Mouse (Mus musculus) midbrain, embryonic 12.5 days (tissue): ENCODE measurements around the gene Gm20736. TPM values are rescaled to one million over a fixed set of nuclear protein-coding genes. Genes with fewer than 3 reads are reported as not detected.
"Not testable (repeated sequence)": the region's sequence is repeated elsewhere in the genome, so short reads cannot be mapped to it uniquely, and the experiment has no call there.

Experiments
- ATAC-seq: fragments of 200-750 bp; cut with Nextera tagmentation; 2 replicates; pipeline ENCODE4 v1.8.0; 2017; ENCODE audit warnings: low read depth, moderate TSS enrichment, moderate library complexity; ENCODE audit not compliant: low FRiP score
- H3K27ac ChIP-seq: fragments of 300-500 bp; sonication (generic); replicated peaks from 2 replicates; pipeline ENCODE4 v1.5.1; 2016; ENCODE audit warnings: mild to moderate bottlenecking
- H3K27me3 ChIP-seq: fragments of 300-500 bp; sonication (generic); 2 replicates; pipeline ENCODE4 v1.6.1; 2016; ENCODE audit warnings: mild to moderate bottlenecking
- H3K36me3 ChIP-seq: fragments of 300-500 bp; sonication (generic); 2 replicates; pipeline ENCODE4 v1.6.1; 2016
- H3K4me1 ChIP-seq: fragments of 300-500 bp; sonication (generic); 2 replicates; pipeline ENCODE4 v1.6.1; 2016
- H3K4me2 ChIP-seq: fragments of 300-500 bp; sonication (generic); replicated peaks from 2 replicates; pipeline ENCODE4 v1.6.1; 2016; ENCODE audit warnings: mild to moderate bottlenecking, moderate library complexity
- H3K4me3 ChIP-seq: fragments of 300-500 bp; sonication (generic); 2 replicates; pipeline ENCODE4 v1.5.1; 2016; ENCODE audit warnings: mild to moderate bottlenecking
- H3K9ac ChIP-seq: fragments of 300-500 bp; sonication (generic); replicated peaks from 2 replicates; pipeline ENCODE4 v1.6.1; 2016; ENCODE audit warnings: mild to moderate bottlenecking, moderate library complexity
- H3K9me3 ChIP-seq: fragments of 300-500 bp; sonication (generic); 2 replicates; pipeline ENCODE4 v1.6.1; 2016; ENCODE audit warnings: mild to moderate bottlenecking
- WGBS: fragments of 180-500 bp; shearing (Covaris S2); methylation state at CpG from one replicate; pipeline ENCODE4 v1.1.7; 2016; 5-methylcytosine and 5-hydroxymethylcytosine counted together
- polyA plus RNA-seq: library from polyadenylated mRNA; unstranded; fragments of >200 nt; fragmentation: Nextera tagmentation; extraction: Ambion mirVana; gene quantifications from 2 replicates; pipeline ENCODE4 v1.2.1, GENCODE M21; 2016

The Gm20736 gene
- polyA plus RNA-seq: not detected in 2 replicates

- H3K4me3 ChIP-seq, H3K36me3 ChIP-seq, H3K27ac ChIP-seq, H3K27me3 ChIP-seq, ATAC-seq, H3K9ac ChIP-seq, H3K4me2 ChIP-seq, H3K4me1 ChIP-seq, H3K9me3 ChIP-seq: not testable (repeated sequence)
- WGBS: no CpG with 5 or more reads among the region's 5 CpGs
Measured at GRCm38 (mm10) chrY:65377390-65377789, at the start of gene Gm20736. Gene Gm20736 (plus strand): TSS chrY:65377690.

Other genes with a start within 250 kb of the Gm20736 start
- not detected in 2 replicates for gene Gm20924, start 170.2 kb upstream of the Gm20736 start, polyA plus RNA-seq